Mouse (Mus musculus): ENCODE data around the gene Cdc25a. TPM values are rescaled to one million over a fixed set of nuclear protein-coding genes. Genes with fewer than 3 reads are reported as not detected.

Cdc25a gene
- polyA plus RNA-seq, 1 experiment from 2014 or later: 31.3 TPM

Small RNAs within 50 kb of the gene (microRNA-seq; reads per million reads assigned to microRNA genes)
- not detected for gene Mir7089

Other genes starting within 250 kb of the Cdc25a start
- gene Fbxw24, start 249.5 kb upstream of the Cdc25a start, polyA plus RNA-seq (2015; fragmentation: Nextera tagmentation; extraction: Ambion mirVana): 0.09 TPM in 1 of 2 replicates, not detected in the other
- not detected in 2 replicates for gene Fbxw25, start 210.9 kb upstream of the Cdc25a start, polyA plus RNA-seq (2015; fragmentation: Nextera tagmentation; extraction: Ambion mirVana)
- 0.09 TPM in 1 of 2 replicates, not detected in the other for gene Fbxw18, start 172.9 kb upstream of the Cdc25a start, polyA plus RNA-seq (2015; fragmentation: Nextera tagmentation; extraction: Ambion mirVana)
- gene Fbxw26, start 129.5 kb upstream of the Cdc25a start, polyA plus RNA-seq (2015; fragmentation: Nextera tagmentation; extraction: Ambion mirVana): 0.07 and 0.18 TPM in 2 replicates
- not detected in 2 replicates for gene Fbxw27, start 84.9 kb upstream of the Cdc25a start, polyA plus RNA-seq (2015; fragmentation: Nextera tagmentation; extraction: Ambion mirVana)
- gene Spink8, start 63.3 kb upstream of the Cdc25a start, polyA plus RNA-seq (2015; fragmentation: Nextera tagmentation; extraction: Ambion mirVana): 0.18 and 0.67 TPM in 2 replicates
- gene Nme6, start 42.8 kb upstream of the Cdc25a start, polyA plus RNA-seq (2015; fragmentation: Nextera tagmentation; extraction: Ambion mirVana): 97.0 and 98.7 TPM in 2 replicates
- 1.9 and 3.5 TPM in 2 replicates for gene Camp, start 26.0 kb upstream of the Cdc25a start, polyA plus RNA-seq (2015; fragmentation: Nextera tagmentation; extraction: Ambion mirVana)
- 52.8 and 57.2 TPM in 2 replicates for gene Map4, start 55.9 kb downstream of the Cdc25a start, polyA plus RNA-seq (2015; fragmentation: Nextera tagmentation; extraction: Ambion mirVana)
- 56.8 and 60.8 TPM in 2 replicates for gene Smarcc1, start 242.1 kb downstream of the Cdc25a start, polyA plus RNA-seq (2015; fragmentation: Nextera tagmentation; extraction: Ambion mirVana)
- gene Dhx30, start 242.3 kb downstream of the Cdc25a start, polyA plus RNA-seq (2015; fragmentation: Nextera tagmentation; extraction: Ambion mirVana): 77.2 and 83.9 TPM in 2 replicates